Mouse (Mus musculus) kidney, adult 2 months (tissue): Measurements from ENCODE around the gene Slc5a3. TPM values are rescaled to one million over a fixed set of nuclear protein-coding genes. Genes with fewer than 3 reads are reported as not detected.

Experiments used
- DNase-seq: peaks from one replicate; pipeline ENCODE4 v3.0.0; 2021
- H3K27ac ChIP-seq: fragments of 200-500 bp; 2 replicates; pipeline ENCODE4 v1.5.1; 2012; ENCODE audit warnings: low read depth, low read length, control low read depth, inconsistent platforms; ENCODE audit not compliant: insufficient read depth
- H3K27me3 ChIP-seq: fragments of 200-500 bp; replicated peaks from 2 replicates; pipeline ENCODE4 v1.6.1; 2012; ENCODE audit warnings: mild to moderate bottlenecking, moderate library complexity, low read length, inconsistent platforms; ENCODE audit not compliant: control insufficient read depth, insufficient read depth
- H3K36me3 ChIP-seq: fragments of 200-500 bp; 2 replicates; pipeline ENCODE4 v1.6.1; 2012; ENCODE audit warnings: mild to moderate bottlenecking, moderate library complexity, low read length, inconsistent platforms; ENCODE audit not compliant: control insufficient read depth, insufficient read depth
- H3K4me1 ChIP-seq: fragments of 200-500 bp; 2 replicates; pipeline ENCODE4 v1.6.1; 2011; ENCODE audit warnings: low read length; ENCODE audit not compliant: control insufficient read depth, insufficient read depth
- H3K4me3 ChIP-seq: fragments of 200-500 bp; 2 replicates; pipeline ENCODE4 v1.5.1; 2011; ENCODE audit warnings: mild to moderate bottlenecking, low read depth, low read length, control low read depth; ENCODE audit not compliant: insufficient read depth
- CTCF ChIP-seq: fragments of 200-500 bp; conservative IDR thresholded peaks from 2 replicates; pipeline ENCODE4 v1.5.1; 2011; ENCODE audit warnings: low read depth, mild to moderate bottlenecking, control low read depth, low read length, moderate library complexity, mixed read lengths; ENCODE audit not compliant: insufficient read depth, insufficient read length
- POLR2A ChIP-seq: fragments of 200-500 bp; IDR thresholded peaks from one replicate; pipeline ENCODE4 v1.6.1; 2011; ENCODE audit warnings: low read depth, low read length, control low read depth
- WGBS: fragments of 180-500 bp; shearing (Covaris S2); methylation state at CpG from one replicate; pipeline ENCODE4 v1.1.7; 2018; 5-methylcytosine and 5-hydroxymethylcytosine counted together
- polyA plus RNA-seq: library from polyadenylated mRNA; depleted of rRNA; stranded (reverse); fragments of >200 nt; gene quantifications from 2 replicates; pipeline ENCODE4 v1.2.3, GENCODE M21; 2012

The Slc5a3 gene
- polyA plus RNA-seq, 1 experiment = 17.6 TPM

- 75% methylated on average over 2 of the region's 2 CpGs for WGBS
- H3K27me3 ChIP-seq = no peaks in the 10 kb centered on the region
- H3K27ac ChIP-seq = no peak overlapping the region
- H3K36me3 ChIP-seq = peaks cover 7% of the 10 kb centered on the region
- peaks cover 19% of the 10 kb centered on the region; the same call in 1 of the 2 replicates for H3K4me1 ChIP-seq
- TF ChIP-seq CTCF (no peak), POLR2A (no peak)
- no peak for DNase-seq
- H3K4me3 ChIP-seq = peak overlapping the region; percentile 46
These were observed 6.7 kb downstream of the Slc5a3 start for GRCm38 (mm10) chr16:92064801-92065200.

- Histone ChIP-seq H3K27ac (no peak overlapping the region), H3K27me3 (no peaks in the 10 kb centered on the region), H3K36me3 (peaks cover 7% of the 10 kb centered on the region), H3K4me3 (no peak overlapping the region), H3K4me1 (peaks cover 12% of the 10 kb centered on the region; the same call in 1 of the 2 replicates)
- 77% methylated on average over 8 of the region's 8 CpGs for WGBS
- no peak for DNase-seq
- TF ChIP-seq POLR2A = no peak
- no peak for TF ChIP-seq CTCF
These were observed 12.2 kb downstream of the Slc5a3 start for GRCm38 (mm10) chr16:92070338-92070737.

- no peak overlapping the region for H3K27ac ChIP-seq
- peak; percentile 54 for DNase-seq
- peaks cover 7% of the 10 kb centered on the region for H3K36me3 ChIP-seq
- TF ChIP-seq POLR2A (no peak), CTCF (no peak)
- no peaks in the 10 kb centered on the region for H3K27me3 ChIP-seq
- peaks cover 4% of the 10 kb centered on the region; the same call in 1 of the 2 replicates for H3K4me1 ChIP-seq
- 71% methylated on average over 8 of the region's 8 CpGs for WGBS
- H3K4me3 ChIP-seq = no peak overlapping the region
These were observed 18.7 kb downstream of the Slc5a3 start for GRCm38 (mm10) chr16:92076797-92077196.

DNA sequence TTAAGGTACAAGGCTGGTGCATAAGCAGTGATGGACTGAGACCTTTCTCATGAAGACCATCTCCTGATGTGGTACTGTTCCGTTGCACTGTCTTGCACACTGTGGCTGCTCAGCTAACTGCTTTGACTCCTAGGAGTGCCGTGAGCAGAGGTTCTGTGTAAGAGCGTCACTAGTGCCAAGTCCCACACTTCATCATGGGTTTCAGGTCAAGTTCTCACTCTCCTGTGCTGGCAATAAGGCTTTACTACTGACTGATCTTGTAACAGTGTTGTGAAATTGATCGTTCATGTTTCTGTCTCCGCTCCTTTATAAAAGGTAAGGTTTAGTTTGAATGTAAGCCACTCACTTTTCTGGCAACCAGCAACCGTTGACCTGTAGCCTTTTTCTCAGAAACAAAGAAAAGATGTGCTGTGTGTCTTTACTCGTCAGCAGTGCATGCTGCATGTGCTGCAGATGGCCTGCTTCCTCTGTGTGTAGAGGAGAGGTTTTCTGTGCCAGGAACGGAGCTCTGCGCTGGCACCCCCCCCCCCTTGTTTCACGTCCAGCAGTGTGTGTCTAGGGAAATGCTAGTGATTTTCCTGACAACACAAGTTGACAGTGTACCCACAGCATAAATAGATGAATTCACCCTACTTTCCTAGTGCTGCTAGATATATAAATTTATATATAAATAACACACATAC is 25.8 kb downstream of the Slc5a3 start:
- H3K4me3 ChIP-seq = no peak overlapping the region
- H3K27me3 ChIP-seq = no peaks in the 10 kb centered on the region
- 63% methylated on average over 10 of the region's 10 CpGs for WGBS
- H3K27ac ChIP-seq = no peak overlapping the region
- peaks cover 12% of the 10 kb centered on the region for H3K4me1 ChIP-seq
- no peak for DNase-seq
- peaks cover 2% of the 10 kb centered on the region; the same call in 1 of the 2 replicates for H3K36me3 ChIP-seq
- no peak for TF ChIP-seq CTCF
- TF ChIP-seq POLR2A = no peak

GRCm38 (mm10) chr16:92089225-92089624 is 31.1 kb downstream of the Slc5a3 start:
- H3K27me3 ChIP-seq = no peaks in the 10 kb centered on the region
- no peak for DNase-seq
- H3K27ac ChIP-seq = peak overlapping the region; percentile 6; the same call in 1 of the 2 replicates
- WGBS = 42% methylated on average over 3 of the region's 3 CpGs
- no peak overlapping the region for H3K4me3 ChIP-seq
- TF ChIP-seq POLR2A = no peak
- no peak for TF ChIP-seq CTCF
- H3K4me1 ChIP-seq = peaks cover 3% of the 10 kb centered on the region; the same call in 1 of the 2 replicates
- H3K36me3 ChIP-seq = no peaks in the 10 kb centered on the region; the same call in 1 of the 2 replicates

DNA sequence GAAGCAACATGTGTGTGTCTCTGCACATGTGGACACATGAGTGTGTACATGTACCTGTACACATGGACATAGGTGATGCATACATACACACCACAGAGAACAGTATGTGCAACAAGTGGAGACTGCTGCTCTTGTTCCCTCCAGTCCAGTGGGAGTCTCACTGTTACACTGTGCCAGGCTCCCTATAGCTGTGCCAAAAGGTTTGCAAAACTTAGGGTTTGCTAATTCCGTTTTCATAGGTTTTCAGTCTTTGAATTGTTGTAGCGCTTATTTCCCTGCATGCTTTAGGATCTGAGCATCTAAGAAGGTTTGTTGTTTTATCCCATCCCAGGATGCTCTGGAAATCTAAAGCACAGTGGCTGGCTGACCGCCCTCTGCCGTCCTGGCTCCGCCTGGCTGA is 33.8 kb downstream of the Slc5a3 start:
- H3K27me3 ChIP-seq = no peaks in the 10 kb centered on the region
- H3K36me3 ChIP-seq = no peaks in the 10 kb centered on the region; the same call in 1 of the 2 replicates
- TF ChIP-seq CTCF (no peak), POLR2A (no peak)
- H3K4me3 ChIP-seq = no peak overlapping the region
- DNase-seq = no peak
- WGBS = 64% methylated on average over 5 of the region's 5 CpGs
- H3K27ac ChIP-seq = no peak overlapping the region
- peaks cover 7% of the 10 kb centered on the region; the same call in 1 of the 2 replicates for H3K4me1 ChIP-seq

DNA sequence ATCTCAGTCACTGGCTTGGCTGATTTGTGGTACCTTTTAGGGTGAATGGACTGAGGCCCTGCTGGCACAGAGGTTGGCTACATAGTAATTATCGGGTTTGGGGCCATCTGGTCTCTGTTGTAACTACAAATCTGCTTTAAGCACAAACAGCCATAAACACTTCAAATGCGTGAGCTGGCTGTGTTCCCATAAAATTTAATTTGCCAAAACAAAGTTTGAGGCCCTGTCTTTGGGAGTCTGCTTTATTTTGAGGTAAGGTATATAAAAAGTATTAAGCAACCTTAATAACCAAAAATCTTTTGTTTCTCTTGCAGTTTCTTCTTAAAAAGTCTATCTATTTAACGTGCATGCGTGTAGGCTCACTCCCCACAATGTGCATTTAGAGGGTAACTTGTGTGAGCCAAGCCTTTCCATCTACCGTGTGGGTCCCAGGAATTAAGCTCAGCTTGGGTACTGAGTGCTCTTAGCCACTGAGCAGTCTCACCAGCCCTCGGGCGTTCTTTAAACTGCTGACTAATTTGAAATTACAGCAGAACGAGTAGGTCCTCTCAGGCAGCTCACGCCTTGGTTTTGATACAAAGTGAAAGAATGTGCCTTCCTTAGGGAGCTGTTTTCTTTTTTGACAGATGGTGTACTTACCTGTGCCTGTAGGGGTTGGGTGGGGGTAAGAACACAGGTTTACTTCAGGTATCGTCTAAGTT is 40.4 kb downstream of the Slc5a3 start:
- TF ChIP-seq CTCF (no peak), POLR2A (no peak)
- 51% methylated on average over 10 of the region's 10 CpGs for WGBS
- DNase-seq = peak; percentile 47

More for the DNA sequence above, 40.4 kb downstream of the Slc5a3 start:
- Histone ChIP-seq H3K4me3 (no peak overlapping the region), H3K27me3 (no peaks in the 10 kb centered on the region), H3K36me3 (no peaks in the 10 kb centered on the region; the same call in 1 of the 2 replicates), H3K4me1 (peaks cover 15% of the 10 kb centered on the region; the same call in 1 of the 2 replicates), H3K27ac (0 out of 2 replicates have a peak overlapping the region, but pooled peaks have one; percentile 12)
